Mouse (Mus musculus): ENCODE data around the gene Ppat. TPM values are rescaled to one million over a fixed set of nuclear protein-coding genes. Genes with fewer than 3 reads are reported as not detected.

The Ppat gene
- polyA plus RNA-seq, 1 experiment: 89.3 TPM

DNA sequence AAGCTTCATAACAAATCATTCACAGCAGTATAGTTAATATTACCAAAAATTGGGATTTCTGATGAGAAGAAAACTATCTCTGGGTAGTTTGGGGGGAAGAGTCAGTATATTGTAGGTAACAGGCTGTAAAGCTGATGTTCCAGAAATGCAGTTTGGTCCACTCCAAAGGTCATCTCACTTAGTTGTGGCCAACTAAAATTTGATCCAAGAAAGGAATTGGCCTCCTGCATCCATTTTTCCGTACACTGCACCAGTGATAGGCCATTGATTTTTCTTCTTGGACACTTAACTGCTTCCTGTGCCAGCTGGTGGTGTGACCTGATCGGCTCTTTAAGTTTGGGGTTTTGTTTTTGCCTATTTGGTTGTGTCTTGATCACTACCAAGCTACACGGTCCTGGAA is 2.4 kb upstream of the Ppat start:
- Histone ChIP-seq H3K27ac (ENCODE audit: insufficient read depth, low read length) (no peak overlapping the region; the same call in 1 of the 2 replicates), H3K4me3 (ENCODE audit: low read depth, low read length) (no peak overlapping the region), H3K36me3 (ENCODE audit: control insufficient read depth, insufficient read depth, low read length, poor library complexity, severe bottlenecking) (peaks cover 49% of the 10 kb centered on the region), H3K27me3 (ENCODE audit: control insufficient read depth, insufficient read depth, low read length, poor library complexity, severe bottlenecking) (no peaks in the 10 kb centered on the region), H3K9me3 (replicated peaks; ENCODE audit: control insufficient read depth, insufficient read depth, low read length, poor library complexity, severe bottlenecking) (no peaks in the 10 kb centered on the region), H3K4me1 (ENCODE audit: control insufficient read depth, insufficient read depth, low read length) (no peaks in the 10 kb centered on the region), H3K9ac (ENCODE audit: low read depth, poor library complexity, severe bottlenecking) (peak overlapping the region; percentile 66; the same call in 1 of the 2 replicates)
- TF ChIP-seq POLR2A (IDR thresholded peaks at IDR 0.05; ENCODE audit: insufficient read depth, low read length) (no peak), CTCF (IDR thresholded peaks at IDR 0.05; ENCODE audit: low read depth, low read length) (no peak), EP300 (IDR thresholded peaks at IDR 0.05; ENCODE audit: insufficient read depth, low read depth, low read length) (no peak)

DNA sequence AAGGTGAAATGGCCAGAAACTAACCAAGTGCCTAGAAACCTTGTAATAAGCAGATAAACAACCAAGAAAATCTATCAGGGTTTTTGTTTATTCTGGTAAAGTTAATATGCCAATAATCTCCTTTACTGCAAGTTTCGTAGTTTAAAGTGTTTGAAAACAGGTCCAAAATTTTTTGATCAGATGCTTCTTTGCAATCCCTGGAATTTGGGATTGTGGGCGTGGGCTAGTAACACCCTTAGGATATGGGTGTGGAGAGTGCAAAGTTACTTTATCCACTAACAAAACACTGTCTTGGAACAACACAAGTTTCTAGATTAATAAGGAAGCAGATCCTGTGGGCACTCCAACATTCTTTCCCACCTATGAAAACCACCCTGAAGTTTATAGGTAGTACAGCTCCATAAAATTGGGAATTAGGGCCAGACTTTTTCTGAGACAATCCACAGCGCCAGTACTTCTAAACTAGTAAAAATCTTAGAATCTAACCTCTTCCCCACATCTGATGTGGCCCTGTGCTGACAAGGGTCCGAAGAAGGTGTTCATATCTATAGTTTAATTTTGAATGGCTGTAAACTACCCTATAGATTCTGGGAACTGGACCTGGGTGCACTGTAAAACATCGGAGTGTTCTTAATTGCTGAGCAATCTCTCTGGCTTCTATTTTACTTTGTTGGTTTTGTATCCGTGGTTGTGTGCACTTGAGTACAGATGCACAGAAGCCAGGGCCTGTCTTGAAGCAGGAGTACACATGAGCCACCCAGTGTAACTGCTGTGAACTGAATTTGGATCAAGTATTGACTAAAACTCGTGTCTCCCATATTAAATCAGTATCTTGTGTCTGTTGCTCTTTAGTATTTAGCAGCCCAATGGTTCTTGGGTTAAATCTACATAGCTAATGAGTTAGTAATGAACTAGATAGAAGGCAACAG is 998 bp upstream of the Ppat start:
- no peaks in the 10 kb centered on the region for H3K27me3 ChIP-seq (ENCODE audit: control insufficient read depth, insufficient read depth, low read length, poor library complexity, severe bottlenecking)
- peak overlapping the region; percentile 59 for H3K27ac ChIP-seq (ENCODE audit: insufficient read depth, low read length)
- H3K4me3 ChIP-seq (ENCODE audit: low read depth, low read length): peak overlapping the region; percentile 86
- peak overlapping the region; percentile 70 for H3K9ac ChIP-seq (ENCODE audit: low read depth, poor library complexity, severe bottlenecking)
- no peak for TF ChIP-seq CTCF (IDR thresholded peaks at IDR 0.05; ENCODE audit: low read depth, low read length)
- no peak for TF ChIP-seq EP300 (IDR thresholded peaks at IDR 0.05; ENCODE audit: insufficient read depth, low read depth, low read length)
- no peak for TF ChIP-seq POLR2A (IDR thresholded peaks at IDR 0.05; ENCODE audit: insufficient read depth, low read length)
- H3K9me3 ChIP-seq (replicated peaks; ENCODE audit: control insufficient read depth, insufficient read depth, low read length, poor library complexity, severe bottlenecking): no peaks in the 10 kb centered on the region
- H3K36me3 ChIP-seq (ENCODE audit: control insufficient read depth, insufficient read depth, low read length, poor library complexity, severe bottlenecking): peaks cover 40% of the 10 kb centered on the region
- no peaks in the 10 kb centered on the region for H3K4me1 ChIP-seq (ENCODE audit: control insufficient read depth, insufficient read depth, low read length)

DNA sequence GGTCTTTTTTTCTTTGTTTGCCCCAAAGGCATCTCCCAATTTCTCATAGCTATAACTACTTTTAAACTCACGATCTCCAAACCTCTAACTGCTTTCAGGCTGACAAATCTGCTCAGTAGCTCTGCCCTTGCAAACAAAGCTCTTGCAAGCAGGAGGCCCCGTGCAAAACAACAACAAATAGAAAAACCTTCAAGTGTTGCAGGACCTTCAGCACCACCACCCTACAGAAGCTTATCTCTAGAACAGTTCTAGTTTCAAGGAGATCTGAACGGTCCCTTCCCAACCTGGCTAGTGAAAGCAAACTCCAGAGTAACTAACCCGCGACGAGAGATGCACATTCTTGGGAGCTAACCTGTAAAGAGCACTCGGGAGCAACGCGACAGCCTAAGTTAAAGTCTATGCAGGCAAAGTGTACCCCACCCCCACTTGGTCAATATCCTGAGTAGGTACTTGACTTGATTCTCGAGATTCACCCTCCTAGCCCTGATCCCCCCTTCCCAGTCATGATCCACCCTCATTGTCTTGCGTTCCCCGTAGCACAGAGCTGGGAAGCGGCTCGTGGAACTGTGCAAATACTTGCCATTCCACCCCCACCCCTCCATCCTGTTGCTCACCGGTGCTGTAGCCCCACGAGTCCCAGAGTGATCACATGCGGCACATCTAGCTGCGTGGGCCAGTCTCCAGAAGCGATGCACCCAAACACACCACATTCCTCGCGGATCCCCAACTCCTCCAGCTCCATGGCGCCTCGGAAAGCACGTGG is 854 bp downstream of the Ppat start:
- H3K27ac ChIP-seq (ENCODE audit: insufficient read depth, low read length): peak overlapping the region; percentile 1; the same call in 1 of the 2 replicates
- no peaks in the 10 kb centered on the region for H3K9me3 ChIP-seq (replicated peaks; ENCODE audit: control insufficient read depth, insufficient read depth, low read length, poor library complexity, severe bottlenecking)
- peak overlapping the region; percentile 70 for H3K9ac ChIP-seq (ENCODE audit: low read depth, poor library complexity, severe bottlenecking)
- peak overlapping the region; percentile 73 for H3K4me3 ChIP-seq (ENCODE audit: low read depth, low read length)
- no peak for TF ChIP-seq CTCF (IDR thresholded peaks at IDR 0.05; ENCODE audit: low read depth, low read length)
- no peak for TF ChIP-seq EP300 (IDR thresholded peaks at IDR 0.05; ENCODE audit: insufficient read depth, low read depth, low read length)
- TF ChIP-seq POLR2A (IDR thresholded peaks at IDR 0.05; ENCODE audit: insufficient read depth, low read length): no peak
- H3K36me3 ChIP-seq (ENCODE audit: control insufficient read depth, insufficient read depth, low read length, poor library complexity, severe bottlenecking): peaks cover 31% of the 10 kb centered on the region
- no peaks in the 10 kb centered on the region for H3K4me1 ChIP-seq (ENCODE audit: control insufficient read depth, insufficient read depth, low read length)
- no peaks in the 10 kb centered on the region for H3K27me3 ChIP-seq (ENCODE audit: control insufficient read depth, insufficient read depth, low read length, poor library complexity, severe bottlenecking)

DNA sequence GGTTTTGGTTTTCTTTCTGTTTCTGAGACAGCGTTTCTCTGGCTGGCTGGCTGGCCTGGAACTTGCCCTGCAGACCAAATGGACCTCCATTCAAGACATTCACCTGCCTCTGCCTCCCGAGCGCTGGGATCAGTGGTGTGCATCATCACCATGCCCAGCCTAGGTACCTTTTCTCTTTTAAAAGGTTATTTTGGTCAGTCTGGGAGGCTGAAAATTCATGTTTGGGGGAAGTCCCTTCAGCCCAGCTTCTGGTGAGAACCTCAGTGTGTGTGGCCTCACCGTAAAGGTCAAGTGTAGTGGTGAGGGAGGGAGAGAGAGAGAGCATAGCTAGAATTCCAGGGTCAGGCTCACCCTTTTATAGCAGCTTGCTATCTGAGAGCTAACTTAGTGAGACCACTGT is 3.6 kb downstream of the Ppat start:
- Histone ChIP-seq H3K4me3 (ENCODE audit: low read depth, low read length) (0 out of 2 replicates have a peak overlapping the region, but pooled peaks have one; percentile 5), H3K9ac (ENCODE audit: low read depth, poor library complexity, severe bottlenecking) (no peak overlapping the region), H3K4me1 (ENCODE audit: control insufficient read depth, insufficient read depth, low read length) (no peaks in the 10 kb centered on the region), H3K27me3 (ENCODE audit: control insufficient read depth, insufficient read depth, low read length, poor library complexity, severe bottlenecking) (no peaks in the 10 kb centered on the region), H3K36me3 (ENCODE audit: control insufficient read depth, insufficient read depth, low read length, poor library complexity, severe bottlenecking) (peaks cover 21% of the 10 kb centered on the region), H3K9me3 (replicated peaks; ENCODE audit: control insufficient read depth, insufficient read depth, low read length, poor library complexity, severe bottlenecking) (no peaks in the 10 kb centered on the region), H3K27ac (ENCODE audit: insufficient read depth, low read length) (no peak overlapping the region)
- TF ChIP-seq POLR2A (IDR thresholded peaks at IDR 0.05; ENCODE audit: insufficient read depth, low read length) (no peak), CTCF (IDR thresholded peaks at IDR 0.05; ENCODE audit: low read depth, low read length) (no peak), EP300 (IDR thresholded peaks at IDR 0.05; ENCODE audit: insufficient read depth, low read depth, low read length) (no peak)

DNA sequence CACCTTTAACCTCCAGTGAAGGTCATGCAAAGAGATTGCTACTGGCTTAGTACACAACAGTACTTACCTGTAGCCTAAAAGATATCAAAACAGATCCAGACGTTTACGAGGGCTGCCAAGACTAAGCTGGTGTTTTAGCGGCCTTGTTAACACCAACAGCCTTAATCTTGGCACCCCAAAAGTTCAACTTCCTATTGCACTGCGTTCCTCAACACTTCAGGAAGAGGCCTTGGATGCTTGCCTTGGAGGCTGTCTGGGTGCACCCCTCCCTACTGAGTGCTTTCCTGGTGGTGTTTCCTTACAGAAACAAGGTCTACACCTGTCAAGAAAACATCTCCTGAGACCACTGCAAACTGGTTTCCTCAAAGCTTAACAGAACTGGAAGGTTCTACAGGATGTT is 4.2 kb downstream of the Ppat start:
- Histone ChIP-seq H3K9ac (ENCODE audit: low read depth, poor library complexity, severe bottlenecking) (no peak overlapping the region), H3K4me1 (ENCODE audit: control insufficient read depth, insufficient read depth, low read length) (no peaks in the 10 kb centered on the region), H3K36me3 (ENCODE audit: control insufficient read depth, insufficient read depth, low read length, poor library complexity, severe bottlenecking) (peaks cover 21% of the 10 kb centered on the region), H3K27ac (ENCODE audit: insufficient read depth, low read length) (no peak overlapping the region), H3K9me3 (replicated peaks; ENCODE audit: control insufficient read depth, insufficient read depth, low read length, poor library complexity, severe bottlenecking) (no peaks in the 10 kb centered on the region), H3K27me3 (ENCODE audit: control insufficient read depth, insufficient read depth, low read length, poor library complexity, severe bottlenecking) (no peaks in the 10 kb centered on the region), H3K4me3 (ENCODE audit: low read depth, low read length) (no peak overlapping the region)
- no peak for TF ChIP-seq CTCF (IDR thresholded peaks at IDR 0.05; ENCODE audit: low read depth, low read length)
- no peak for TF ChIP-seq EP300 (IDR thresholded peaks at IDR 0.05; ENCODE audit: insufficient read depth, low read depth, low read length)
- no peak for TF ChIP-seq POLR2A (IDR thresholded peaks at IDR 0.05; ENCODE audit: insufficient read depth, low read length)
